Mouse (Mus musculus) brain, embryonic 14.5 days (tissue): ENCODE results near the gene Elf5.

Experiments
- CTCF ChIP-seq: fragments of 200-500 bp; IDR thresholded peaks from 2 replicates; pipeline ENCODE4 v1.5.1; 2012; ENCODE audit warnings: inconsistent platforms, mild to moderate bottlenecking, moderate library complexity, borderline replicate concordance; ENCODE audit not compliant: insufficient read depth, insufficient read length; ENCODE audit errors: extremely low read depth
- POLR2A ChIP-seq: fragments of 200-500 bp; IDR thresholded peaks from 2 replicates; pipeline ENCODE4 v1.6.1; 2012; ENCODE audit warnings: mild to moderate bottlenecking, inconsistent platforms, borderline replicate concordance; ENCODE audit not compliant: poor library complexity, insufficient read depth, insufficient read length, severe bottlenecking; ENCODE audit errors: extremely low read depth

DNA sequence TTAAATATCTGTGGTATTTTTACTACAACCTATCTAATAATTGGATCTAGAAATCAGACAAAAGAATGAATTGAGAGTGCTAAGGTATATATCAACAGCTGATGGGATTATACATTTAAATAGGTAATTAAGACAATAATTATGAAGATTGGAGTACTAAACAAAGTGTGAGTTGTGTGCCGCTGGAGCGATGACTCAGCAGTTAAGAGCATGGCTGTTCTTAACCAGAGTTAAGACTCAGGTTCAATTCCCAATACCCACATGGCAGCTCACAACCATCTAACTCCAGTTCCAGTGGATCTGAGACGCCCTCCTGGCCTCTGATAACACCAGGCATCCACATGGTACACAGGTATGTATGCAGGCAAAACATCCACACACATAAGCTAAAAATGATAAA lies 61.9 kb downstream of the Elf5 start:
- TF ChIP-seq CTCF (no peak), POLR2A (no peak)
